Mouse (Mus musculus): ENCODE measurements at regions not wholly inside any gene's neighbourhood (a gene's known extent, or its start where the extent isn't known, plus 50 kb on each side); places are given as distances from the start of the nearest gene placed in this dataset.

- WGBS = 51% methylated on average over 4 of the region's 4 CpGs
These were observed 64.3 kb downstream of the Dlk1 start for GRCm38 (mm10) chr12:109516961-109517360.

DNA sequence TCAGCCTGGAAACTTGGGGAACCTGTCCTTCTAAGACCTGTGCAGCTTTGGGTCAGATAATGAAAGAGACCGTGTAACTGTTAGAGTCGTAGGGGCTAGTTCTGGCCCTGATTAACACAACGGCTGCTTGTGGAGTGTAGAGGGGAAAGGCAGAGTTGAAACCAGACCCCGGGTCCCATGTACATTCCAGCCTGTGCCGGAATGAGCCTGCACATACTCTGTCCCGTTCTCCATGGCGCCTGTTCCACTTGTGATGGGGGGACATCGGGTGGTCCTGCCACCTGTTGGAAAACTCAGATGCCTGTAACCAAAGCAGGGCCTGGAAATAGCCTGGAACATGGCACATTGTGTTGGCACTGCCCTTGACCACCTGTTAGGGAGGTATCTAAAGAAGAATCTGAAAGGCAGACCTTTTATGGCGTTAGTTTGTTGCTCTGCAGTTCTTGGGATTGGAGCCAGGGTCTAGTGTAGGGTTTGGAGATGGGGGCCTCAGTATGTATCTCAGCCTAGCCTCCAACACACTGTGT, 61.7 kb downstream of the Dlk1 start:
- DNase-seq (ENCODE audit: low spot score) = no peak
- ATAC-seq (ENCODE audit: insufficient number of reproducible peaks, low FRiP score, low TSS enrichment, low read depth) = no peak
- 40% methylated on average over 9 of the region's 9 CpGs for WGBS
- Histone ChIP-seq H3K4me1 (ENCODE audit: control insufficient read depth, insufficient read depth, low read length) (peaks cover 37% of the 10 kb centered on the region), H3K36me3 (ENCODE audit: control insufficient read depth, insufficient read depth, low read length) (no peaks in the 10 kb centered on the region), H3K27ac (replicated peaks; ENCODE audit: low read depth, low read length) (no peak overlapping the region), H3K4me2 (ENCODE audit: low read depth, severe bottlenecking) (no peak overlapping the region), H3K27me3 (ENCODE audit: control insufficient read depth, insufficient read depth, low read length) (no peaks in the 10 kb centered on the region), H3K9ac (ENCODE audit: low read length) (no peak overlapping the region), H3K9me3 (ENCODE audit: control insufficient read depth, low read length) (no peaks in the 10 kb centered on the region), H3K4me3 (ENCODE audit: low read depth, low read length) (no peak overlapping the region)

More at GRCm38 (mm10) chr12:109516961-109517360, 64.3 kb downstream of the Dlk1 start:
- Histone ChIP-seq H3K27ac (replicated peaks; ENCODE audit: low read depth, low read length) (no peak overlapping the region), H3K4me3 (ENCODE audit: low read depth, low read length) (no peak overlapping the region), H3K9me3 (ENCODE audit: control insufficient read depth, low read length) (no peaks in the 10 kb centered on the region), H3K36me3 (ENCODE audit: control insufficient read depth, insufficient read depth, low read length) (no peaks in the 10 kb centered on the region), H3K4me1 (ENCODE audit: control insufficient read depth, insufficient read depth, low read length) (peaks cover 39% of the 10 kb centered on the region), H3K9ac (ENCODE audit: low read length) (no peak overlapping the region), H3K4me2 (ENCODE audit: low read depth, severe bottlenecking) (no peak overlapping the region), H3K27me3 (ENCODE audit: control insufficient read depth, insufficient read depth, low read length) (no peaks in the 10 kb centered on the region)
- DNase-seq (ENCODE audit: low spot score) (no peak), ATAC-seq (ENCODE audit: insufficient number of reproducible peaks, low FRiP score, low TSS enrichment, low read depth) (no peak)
